Mouse (Mus musculus) ES-E14 (cell line): ENCODE measurements at regions not wholly inside any gene's neighbourhood (a gene's known extent, or its start where the extent isn't known, plus 50 kb on each side); places are given as distances from the start of the nearest gene placed in this dataset.

Source experiments
- DNase-seq: peaks from one replicate; pipeline ENCODE4 v3.0.0-alpha.2; 2013; ENCODE audit warnings: low read depth, low spot score
- H3K27ac ChIP-seq: 2 replicates; pipeline ENCODE4 v1.5.1; 2012; ENCODE audit warnings: low read depth, mild to moderate bottlenecking, low read length, moderate library complexity, mixed read lengths; ENCODE audit not compliant: poor library complexity, insufficient read depth, severe bottlenecking
- H3K36me3 ChIP-seq: 2 replicates; pipeline ENCODE4 v1.6.1; 2012; ENCODE audit warnings: mild to moderate bottlenecking, low read length, moderate library complexity, mixed read lengths; ENCODE audit not compliant: control insufficient read depth, poor library complexity, insufficient read depth, severe bottlenecking
- H3K4me1 ChIP-seq, 2 experiments: fragments of 150-350 bp in 1 of 2; sonication (generic) in 1 of 2; 2 replicates each; pipeline ENCODE4 v1.6.1; 2012; ENCODE audit warnings: low read length in 2 of 2, mild to moderate bottlenecking in 1 of 2, mixed read lengths in 1 of 2; ENCODE audit not compliant: control insufficient read depth in 2 of 2, insufficient read depth in 2 of 2, poor library complexity in 1 of 2
- H3K4me3 ChIP-seq, 2 experiments: fragments of 150-350 bp in 1 of 2; sonication (generic) in 1 of 2; 2 replicates each; pipeline ENCODE4 v1.5.1; 2012; ENCODE audit warnings: low read length in 2 of 2, low read depth in 1 of 2, mild to moderate bottlenecking in 1 of 2, mixed read lengths in 1 of 2; ENCODE audit not compliant: insufficient read depth in 1 of 2, poor library complexity in 1 of 2, severe bottlenecking in 1 of 2
- H3K9ac ChIP-seq: 2 replicates; pipeline ENCODE4 v1.6.1; 2012; ENCODE audit warnings: low read depth, mild to moderate bottlenecking, low read length, mixed read lengths; ENCODE audit not compliant: poor library complexity, insufficient read depth, severe bottlenecking
- H3K9me3 ChIP-seq: fragments of 150-350 bp; sonication (generic); 2 replicates; pipeline ENCODE4 v1.6.1; 2012; ENCODE audit warnings: low read depth, mild to moderate bottlenecking, low read length; ENCODE audit not compliant: control insufficient read depth, insufficient read depth
- CHD2 ChIP-seq: IDR thresholded peaks from 2 replicates; pipeline ENCODE4 v1.6.1; 2014; ENCODE audit warnings: mild to moderate bottlenecking, low read depth, low read length, inconsistent platforms
- HCFC1 ChIP-seq: IDR thresholded peaks from 2 replicates; pipeline ENCODE4 v1.6.1; 2012; ENCODE audit warnings: low read length, inconsistent platforms, borderline replicate concordance; ENCODE audit not compliant: insufficient read depth
- MAFK ChIP-seq: IDR thresholded peaks from 2 replicates; pipeline ENCODE4 v1.6.1; 2014; ENCODE audit warnings: mild to moderate bottlenecking, low read depth, low read length, inconsistent platforms; ENCODE audit not compliant: insufficient read depth
- ZC3H11A ChIP-seq: IDR thresholded peaks from 2 replicates; pipeline ENCODE4 v1.6.1; 2012; ENCODE audit warnings: low read depth, mild to moderate bottlenecking, inconsistent platforms, low read length, borderline replicate concordance
- ZNF384 ChIP-seq: IDR thresholded peaks from 2 replicates; pipeline ENCODE4 v1.6.1; 2012; ENCODE audit warnings: low read depth, low read length, inconsistent platforms
- in situ Hi-C, 2 experiments: fragments of 600-800 bp; cut with MboI; formaldehyde crosslinking; loops; one replicate each; pipeline ENCODE4 v1.15.1; 2025; ENCODE audit warnings: low sequenced_read_pairs in 2 of 2, inconsistent platforms in 1 of 2; ENCODE audit not compliant: unreplicated experiment in 2 of 2

DNA sequence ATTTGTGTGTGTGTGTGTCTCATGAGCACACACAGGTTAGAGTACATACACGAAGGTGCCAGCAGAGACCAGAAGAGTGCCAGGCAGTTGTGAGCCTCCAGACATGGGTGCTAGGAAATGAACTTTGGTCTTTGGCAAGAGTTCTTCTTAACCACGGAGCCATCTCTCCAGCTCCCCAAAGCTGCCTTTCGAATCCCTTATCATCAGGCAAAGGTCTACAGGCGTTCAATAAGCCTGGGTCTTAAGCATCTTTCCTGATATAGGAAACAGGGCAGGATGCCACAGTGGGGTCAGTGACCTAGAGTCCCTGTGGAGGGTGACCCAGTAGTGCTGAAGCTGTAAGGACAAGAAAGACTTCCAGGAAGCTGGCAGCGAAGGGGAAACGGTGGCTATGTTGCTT, 173.6 kb upstream of the Jmjd1c start:
- no peak for DNase-seq
- no peak overlapping the region for H3K27ac ChIP-seq
- in situ Hi-C loops: loop anchor here (25.0 kb wide), 1 partner anchor 165 kb away; the partner anchor contains the start of genes Jmjd1c (in 2 of the 2) and Reep3 (in 2 of the 2)

GRCm38 (mm10) chr10:66923947-66924346, 172.0 kb upstream of the Jmjd1c start:
- DNase-seq: no peak
- Histone ChIP-seq H3K27ac (no peak overlapping the region), H3K9ac (no peak overlapping the region), H3K36me3 (no peaks in the 10 kb centered on the region), H3K4me1 (peaks cover 11 to 20% of the 10 kb centered on the region in 2 experiments; a peak in 2 of 4 replicates), H3K4me3 (no peak overlapping the region), H3K9me3 (no peaks in the 10 kb centered on the region)
- TF ChIP-seq HCFC1: no peak
- TF ChIP-seq ZC3H11A: no peak
- no peak for TF ChIP-seq ZNF384
- no peak for TF ChIP-seq CHD2
- TF ChIP-seq MAFK: no peak
- in situ Hi-C loops: loop anchor here (25.0 kb wide), 1 partner anchor 163 kb away; the partner anchor contains the start of genes Jmjd1c (in 2 of the 2) and Reep3 (in 2 of the 2)

More for the DNA sequence above, 173.6 kb upstream of the Jmjd1c start:
- no peaks in the 10 kb centered on the region for H3K36me3 ChIP-seq
- H3K4me1 ChIP-seq: peaks cover 11 to 21% of the 10 kb centered on the region in 2 experiments; a peak in 2 of 4 replicates
- TF ChIP-seq HCFC1 (no peak), ZC3H11A (no peak)
- no peak overlapping the region for H3K4me3 ChIP-seq
- no peaks in the 10 kb centered on the region for H3K9me3 ChIP-seq
- peak overlapping the region; percentile 14; the same call in 1 of the 2 replicates for H3K9ac ChIP-seq

GRCm38 (mm10) chr10:66924418-66924817, 171.5 kb upstream of the Jmjd1c start:
- Histone ChIP-seq H3K4me1 (peaks cover 11 to 17% of the 10 kb centered on the region in 2 experiments; a peak in 2 of 4 replicates), H3K36me3 (no peaks in the 10 kb centered on the region), H3K27ac (no peak overlapping the region), H3K9me3 (no peaks in the 10 kb centered on the region), H3K4me3 (no peak overlapping the region), H3K9ac (no peak overlapping the region)
- DNase-seq: no peak
- TF ChIP-seq MAFK: no peak
- no peak for TF ChIP-seq ZNF384
- TF ChIP-seq CHD2: no peak
- no peak for TF ChIP-seq ZC3H11A
- TF ChIP-seq HCFC1: no peak
- in situ Hi-C loops: loop anchor here (25.0 kb wide), 1 partner anchor 163 kb away; the partner anchor contains the start of genes Jmjd1c (in 2 of the 2) and Reep3 (in 2 of the 2)

DNA sequence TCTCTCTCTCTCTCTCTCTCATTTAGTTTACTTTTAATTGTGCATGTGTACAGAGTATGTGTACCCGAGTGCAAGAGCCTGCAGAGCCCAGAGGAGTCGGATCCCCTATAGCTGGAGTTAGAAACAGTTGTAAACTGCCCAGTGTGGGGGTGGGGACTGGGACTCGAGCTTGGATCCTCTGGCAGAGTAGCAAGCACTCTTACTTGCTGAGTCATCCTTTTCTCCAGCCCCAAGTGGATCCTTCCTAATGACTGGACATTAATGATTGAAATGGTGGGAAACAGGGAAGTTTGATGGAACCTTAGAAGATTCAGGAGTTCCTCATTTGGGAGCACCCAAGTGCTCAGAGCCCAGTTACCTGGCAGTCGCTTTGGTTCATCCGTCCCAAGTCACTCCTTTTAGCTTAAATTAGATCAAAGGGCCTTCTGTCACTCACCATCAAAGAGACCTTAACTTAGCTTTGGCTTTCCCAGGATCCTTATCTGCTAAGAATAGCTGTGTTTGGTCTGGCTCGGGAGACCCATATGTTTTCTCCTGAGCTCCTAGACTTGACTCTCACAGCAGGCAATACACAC, 170.3 kb upstream of the Jmjd1c start:
- no peak overlapping the region for H3K9ac ChIP-seq
- in situ Hi-C loops: no loop called here
- H3K36me3 ChIP-seq: no peaks in the 10 kb centered on the region
- no peak for TF ChIP-seq ZNF384
- TF ChIP-seq MAFK: peak; percentile 89
- H3K4me3 ChIP-seq: no peak overlapping the region
- DNase-seq: no peak
- H3K27ac ChIP-seq: no peak overlapping the region
- H3K9me3 ChIP-seq: no peaks in the 10 kb centered on the region
- H3K4me1 ChIP-seq: peaks cover 9 to 14% of the 10 kb centered on the region in 2 experiments; a peak in 2 of 4 replicates

DNA sequence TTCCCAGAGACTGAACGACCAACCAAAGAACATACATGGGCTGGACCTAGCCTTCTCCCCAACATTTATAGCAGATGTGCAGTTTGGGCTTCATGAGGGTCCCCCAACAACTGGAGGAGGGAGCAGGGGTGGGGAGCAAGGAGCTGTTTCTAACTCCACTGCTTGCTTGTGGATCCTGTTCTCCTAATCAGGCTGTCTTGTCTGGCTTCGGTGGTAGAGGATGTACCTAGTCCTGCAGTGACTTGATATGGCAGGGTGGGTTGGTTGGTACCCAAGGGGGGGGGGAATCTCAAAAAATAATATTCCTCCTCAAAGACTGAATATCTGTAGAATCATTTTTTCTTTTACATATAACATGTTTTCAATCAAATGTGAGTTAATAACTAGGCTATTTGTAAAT, 168.3 kb upstream of the Jmjd1c start:
- no peaks in the 10 kb centered on the region for H3K36me3 ChIP-seq
- TF ChIP-seq ZC3H11A: no peak
- no peak for TF ChIP-seq HCFC1
- no peak for TF ChIP-seq MAFK
- no peak for TF ChIP-seq ZNF384
- H3K9ac ChIP-seq: no peak overlapping the region
- no peaks in the 10 kb centered on the region for H3K9me3 ChIP-seq
- peaks cover 2 to 12% of the 10 kb centered on the region in 2 experiments; a peak in 2 of 4 replicates for H3K4me1 ChIP-seq
- in situ Hi-C loops: no loop called here
- H3K27ac ChIP-seq: no peak overlapping the region
- DNase-seq: no peak
- H3K4me3 ChIP-seq: no peak overlapping the region
